Mouse (Mus musculus): Measurements from ENCODE around the gene Hsbp1. TPM values are rescaled to one million over a fixed set of nuclear protein-coding genes. Genes with fewer than 3 reads are reported as not detected.

Hsbp1 gene
- total RNA-seq, 2 experiments from 2014 or later: 151 to 152 TPM

- peak; percentile 66 to 70 for DNase-seq
- intact Hi-C loops (cut with DNase I): loop anchor here (1.0 to 5.0 kb wide), 2 partner anchors 73 to 162 kb away; no protein-coding TSS in a partner anchor
Measured at GRCm38 (mm10) chr8:119384478-119384877, 40.2 kb downstream of the Hsbp1 start.

- DNase-seq: no peak
- intact Hi-C loops (cut with DNase I): no loop called here
Measured at GRCm38 (mm10) chr8:119385854-119386253, 41.6 kb downstream of the Hsbp1 start.

DNA sequence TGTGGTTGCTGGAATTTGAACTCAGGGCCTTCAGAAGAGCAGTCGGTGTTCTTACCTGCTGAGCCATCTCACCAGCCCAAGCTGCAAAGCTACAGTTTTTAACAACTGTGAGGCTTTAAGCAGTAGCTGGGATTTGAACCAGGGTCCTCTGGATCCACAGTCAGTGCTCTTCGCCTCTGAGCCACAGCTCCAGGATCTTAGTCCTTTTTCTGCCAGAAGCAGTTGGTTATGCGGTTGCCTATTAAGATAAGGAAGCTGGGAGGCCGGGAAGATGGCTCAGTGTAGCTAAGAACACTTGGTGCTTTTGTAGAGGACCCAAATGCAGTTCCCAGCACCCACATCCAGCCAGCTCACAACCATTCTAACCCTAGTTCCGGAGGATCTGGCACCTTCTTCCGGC lies 42.7 kb downstream of the Hsbp1 start:
- intact Hi-C loops (cut with DNase I): no loop called here
- no peak for DNase-seq

DNA sequence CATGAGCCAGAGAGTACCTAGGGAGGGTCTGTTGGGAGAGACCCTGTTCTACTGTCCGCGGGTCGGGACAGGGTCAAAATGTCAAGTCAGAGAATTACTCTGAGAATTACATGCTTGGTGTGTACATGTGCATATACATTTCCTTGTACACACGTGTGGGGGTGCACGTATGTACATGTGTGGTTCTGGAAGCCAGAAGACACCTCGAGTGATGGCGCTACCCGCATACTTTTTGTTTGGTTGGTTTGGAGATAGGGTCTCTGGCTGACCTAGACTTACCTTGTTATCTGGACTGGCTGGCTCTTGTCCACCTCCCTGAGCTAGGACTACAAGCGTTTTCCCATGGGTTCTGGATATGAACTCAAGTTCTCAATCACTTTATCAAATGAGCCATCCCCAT lies 49.8 kb downstream of the Hsbp1 start:
- no peak for DNase-seq
- intact Hi-C loops (cut with DNase I): no loop called here

DNA sequence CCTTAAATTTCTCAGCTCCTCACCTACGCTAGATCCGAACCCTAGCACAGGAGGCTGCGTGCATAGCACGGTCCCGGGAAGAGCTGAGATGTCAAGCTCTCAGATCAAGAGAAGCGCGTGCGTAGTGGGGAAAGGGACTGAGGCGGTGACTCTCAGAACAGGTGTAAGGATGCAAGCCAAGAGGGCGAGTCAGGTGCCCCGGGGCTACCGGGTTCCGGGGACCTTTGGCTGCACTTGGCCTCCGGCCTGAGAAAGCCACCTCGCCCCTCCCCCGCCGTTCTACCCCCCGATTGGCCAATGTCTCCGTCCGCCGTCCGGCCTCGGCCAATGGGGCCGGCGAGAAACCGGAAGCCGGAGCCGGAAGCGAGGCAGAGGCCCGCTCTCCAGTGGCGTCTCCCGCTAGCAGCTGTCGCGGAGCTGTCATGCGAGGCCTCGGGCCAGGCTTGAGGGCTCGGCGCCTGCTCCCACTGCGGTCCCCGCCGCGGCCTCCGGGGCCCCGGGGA lies 50.3 kb downstream of the Hsbp1 start, which contains the start of gene Mlycd:
Gene Mlycd, plus strand, starts transcription at position 355 of the 503 bp plus-strand sequence.
- intact Hi-C loops (cut with DNase I): no loop called here
- peak; percentile 91 to 94 for DNase-seq

DNA sequence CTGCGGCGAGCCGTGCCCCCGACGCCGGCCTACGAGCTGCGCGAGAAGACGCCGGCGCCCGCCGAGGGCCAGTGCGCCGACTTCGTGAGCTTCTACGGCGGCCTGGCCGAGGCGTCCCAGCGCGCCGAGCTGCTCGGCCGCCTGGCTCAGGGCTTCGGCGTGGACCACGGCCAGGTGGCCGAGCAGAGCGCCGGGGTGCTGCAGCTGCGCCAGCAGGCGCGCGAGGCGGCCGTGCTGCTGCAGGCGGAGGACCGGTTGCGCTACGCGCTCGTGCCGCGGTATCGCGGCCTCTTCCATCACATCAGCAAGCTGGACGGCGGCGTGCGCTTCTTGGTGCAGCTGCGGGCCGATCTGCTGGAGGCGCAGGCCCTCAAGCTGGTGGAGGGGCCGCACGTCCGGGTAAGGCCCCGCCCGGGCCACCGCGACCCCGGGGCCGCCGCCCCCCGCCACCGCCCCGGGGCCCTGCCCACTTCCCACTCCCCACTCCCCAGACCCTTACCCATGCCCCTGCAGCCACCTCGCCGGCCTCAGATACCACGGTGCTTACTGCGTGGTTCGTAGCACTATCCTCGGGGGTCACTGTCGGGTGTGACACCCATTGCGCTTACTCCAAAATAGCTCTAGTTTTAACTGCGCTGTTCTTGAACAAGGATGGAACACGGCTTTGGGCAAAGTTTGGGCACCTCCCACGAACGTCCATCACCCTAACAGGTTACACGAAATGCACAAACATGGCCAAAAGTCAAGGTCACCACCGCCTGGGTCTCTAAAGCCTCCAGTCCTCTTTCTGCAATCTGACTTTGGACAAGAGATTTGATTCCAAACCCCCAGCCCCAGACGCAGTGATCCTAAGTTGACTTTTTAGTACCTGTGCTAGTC lies 51.0 kb downstream of the Hsbp1 start:
- no peak for DNase-seq

More for the DNA sequence above, 51.0 kb downstream of the Hsbp1 start:
- intact Hi-C loops (cut with DNase I): no loop called here

Other genes with a start within 250 kb of the Hsbp1 start
- 100 to 1,000 TPM; 124 to 152 TPM for gene Mlycd, start 50.4 kb downstream of the Hsbp1 start, total RNA-seq (2021)
- gene Osgin1, start 89.6 kb downstream of the Hsbp1 start, total RNA-seq (2021): 1 to 10 TPM; 4.6 to 7.4 TPM
- gene Necab2, start 102.2 kb downstream of the Hsbp1 start, total RNA-seq (2021): not detected
- not detected for gene Slc38a8, start 157.2 kb downstream of the Hsbp1 start, total RNA-seq (2021)
- 10 to 100 TPM; 39.7 to 41.3 TPM for gene Mbtps1, start 214.2 kb downstream of the Hsbp1 start, total RNA-seq (2021)
- 10 to 100 TPM; 19.1 to 21.1 TPM for gene Hsdl1, start 230.7 kb downstream of the Hsbp1 start, total RNA-seq (2021)
- not detected for gene Dnaaf1, start 230.7 kb downstream of the Hsbp1 start, total RNA-seq (2021)

Data from heart, postnatal 36 days (tissue).